26 mouse cellular contexts compared by ENCODE assay signal in genomic region chr6:88209453-88209852, GRCm38 (mm10). TPM values are rescaled to one million over a fixed set of nuclear protein-coding genes. Genes with fewer than 3 reads are reported as not detected.
A peak's percentile ranks its signal among the peaks of the same experiment; 100 is the strongest.
DNase-seq lines count a peak whose midpoint lies in the region; ATAC-seq and TF ChIP-seq lines count a peak whose summit lies in the region.
"Had no signal": no experiment of that assay in that cellular context is flagged by ENCODE, and none has a peak within 500 bp of the region (broad histone marks: within the 10 kb centered on the region; RNA-seq: fewer than 3 reads in every experiment).

No protein-coding gene starts in this region.

- H3K4me3 ChIP-seq in lung, postnatal 0 days (ENCODE audit: low read depth, low read length), result no peak overlapping the region
- no peak overlapping the region for H3K4me3 ChIP-seq in ES-Bruce4 (ENCODE audit: low read depth, low read length)
- H3K4me3 ChIP-seq: embryonic facial prominence, embryonic 13.5 days; embryonic facial prominence, embryonic 15.5 days; erythroblast, embryonic 14.5 days; forebrain, embryonic 10.5 days; forebrain, embryonic 12.5 days had no signal

- H3K4me2 ChIP-seq in lung, postnatal 0 days (replicated peaks; ENCODE audit: low read depth, low read length), result no peak overlapping the region
- H3K4me2 ChIP-seq: embryonic facial prominence, embryonic 13.5 days; embryonic facial prominence, embryonic 15.5 days; forebrain, embryonic 12.5 days had no signal

- TF ChIP-seq POLR2A in ES-Bruce4 (IDR thresholded peaks at IDR 0.05; ENCODE audit: insufficient read depth, low read length), result no peak

- no peak for TF ChIP-seq CTCF in lung, postnatal 0 days (IDR thresholded peaks at IDR 0.05)
- TF ChIP-seq CTCF in ES-Bruce4 (IDR thresholded peaks at IDR 0.05; ENCODE audit: low read depth, low read length), result no peak

- H3K9ac ChIP-seq in lung, postnatal 0 days (replicated peaks; ENCODE audit: low read depth), result no peak overlapping the region
- H3K9ac ChIP-seq in ES-Bruce4 (ENCODE audit: low read depth, poor library complexity, severe bottlenecking), result no peak overlapping the region
- H3K9ac ChIP-seq: embryonic facial prominence, embryonic 13.5 days; embryonic facial prominence, embryonic 15.5 days; forebrain, embryonic 12.5 days had no signal

- peaks cover 15% of the 10 kb centered on the region for H3K27me3 ChIP-seq in lung, postnatal 0 days (replicated peaks; ENCODE audit: insufficient read depth, low read length)
- no peaks in the 10 kb centered on the region for H3K27me3 ChIP-seq in ES-Bruce4 (ENCODE audit: control insufficient read depth, insufficient read depth, low read length, poor library complexity, severe bottlenecking)

- H3K9me3 ChIP-seq in lung, postnatal 0 days (ENCODE audit: low read length), result no peaks in the 10 kb centered on the region
- H3K9me3 ChIP-seq in ES-Bruce4 (replicated peaks; ENCODE audit: control insufficient read depth, insufficient read depth, low read length, poor library complexity, severe bottlenecking), result no peaks in the 10 kb centered on the region
- H3K9me3 ChIP-seq: embryonic facial prominence, embryonic 13.5 days; embryonic facial prominence, embryonic 15.5 days; forebrain, embryonic 10.5 days; forebrain, embryonic 12.5 days had no signal

- H3K4me1 ChIP-seq in lung, postnatal 0 days (ENCODE audit: insufficient read depth, low read depth, low read length), result no peaks in the 10 kb centered on the region
- H3K4me1 ChIP-seq in ES-Bruce4 (ENCODE audit: control insufficient read depth, insufficient read depth, low read length), result peaks cover 6% of the 10 kb centered on the region

- ATAC-seq in lung, postnatal 0 days, result no peak
- ATAC-seq: CD4-positive, CD25-positive, alpha-beta regulatory T cell, adult 4 months; forebrain, embryonic 14.5 days; forebrain, embryonic 16.5 days had no signal

- no peak overlapping the region for H3K27ac ChIP-seq in lung, postnatal 0 days (ENCODE audit: low read length)
- no peak overlapping the region for H3K27ac ChIP-seq in ES-Bruce4 (ENCODE audit: insufficient read depth, low read length)
- H3K27ac ChIP-seq: embryonic facial prominence, embryonic 13.5 days; embryonic facial prominence, embryonic 15.5 days; forebrain, embryonic 10.5 days; forebrain, embryonic 12.5 days had no signal

- 47% methylated on average over 5 of the region's 5 CpGs for WGBS in lung, postnatal 0 days

- no peak for TF ChIP-seq EP300 in lung, postnatal 0 days (IDR thresholded peaks at IDR 0.05)
- peak; percentile 58; the same call in 1 of the 2 replicates for TF ChIP-seq EP300 in ES-Bruce4 (IDR thresholded peaks at IDR 0.05; ENCODE audit: insufficient read depth, low read depth, low read length)

- no peaks in the 10 kb centered on the region for H3K36me3 ChIP-seq in lung, postnatal 0 days (ENCODE audit: insufficient read depth, low read length)
- no peaks in the 10 kb centered on the region for H3K36me3 ChIP-seq in ES-Bruce4 (ENCODE audit: control insufficient read depth, insufficient read depth, low read length, poor library complexity, severe bottlenecking)
- H3K36me3 ChIP-seq: embryonic facial prominence, embryonic 15.5 days; forebrain, embryonic 10.5 days; forebrain, embryonic 12.5 days had no signal

- DNase-seq in lung, adult 18-20 months, result peak; percentile 46 to 60
- DNase-seq in lung, postnatal 10 days, result no peak
- peak; percentile 45 for DNase-seq in lung, postnatal 0 days (ENCODE audit: low spot score)
- DNase-seq in lung, postnatal 14 days, result no peak
- DNase-seq: adrenal gland, adult 2 months; adrenal gland, postnatal 10 days; adrenal gland, postnatal 25 days; B cell, adult 2 months; cerebellum, adult 11 months; cerebellum, adult 18-20 months; cerebellum, adult 8-10 months; cerebellum, adult 9-11 months; cerebellum, postnatal 14 days; cerebellum, postnatal 36 days; embryo, embryonic 11 days had no signal

RNA-seq across cellular contexts. Expression of gene Dnajb8, which starts 12.6 kb away (rescaled TPM):
- not detected in 2 replicates for polyA plus RNA-seq in lung, postnatal 0 days (2015; fragmentation: Nextera tagmentation; extraction: Ambion mirVana)
- not detected in 2 replicates for polyA plus RNA-seq in ES-Bruce4 (2011; ENCODE audit: insufficient read depth, insufficient read length, low read depth, missing spikeins)
- polyA plus RNA-seq: adrenal gland, adult 2 months; brain, embryonic 14.5 days; CD4-positive, CD25-positive, alpha-beta regulatory T cell, adult 4 months; embryonic facial prominence, embryonic 11.5 days; embryonic facial prominence, embryonic 13.5 days; embryonic facial prominence, embryonic 15.5 days; erythroblast, embryonic 14.5 days; forebrain, embryonic 10.5 days; forebrain, embryonic 12.5 days; forebrain, embryonic 14.5 days; forebrain, embryonic 16.5 days had no signal

RNA-seq across cellular contexts. Expression of gene Gata2, which starts 15.8 kb away (rescaled TPM):
- 86.2 and 104 TPM in 2 replicates for polyA plus RNA-seq in lung, postnatal 0 days (2015; fragmentation: Nextera tagmentation; extraction: Ambion mirVana)
- 6.0 and 8.3 TPM in 2 replicates for polyA plus RNA-seq in ES-Bruce4 (2011; ENCODE audit: insufficient read depth, insufficient read length, low read depth, missing spikeins)

Comparison
In these comparisons a context has a peak if more than half of its experiments do, and no peak if none do; other contexts are left out.
1. DNase-seq: peak in lung, adult 18-20 months (2 of 2) and lung, postnatal 0 days (single experiment); none in lung, postnatal 10 days (single experiment) and lung, postnatal 14 days (single experiment).